Mouse (Mus musculus) liver, adult 2 months (tissue): Measurements from ENCODE around the gene BC048671.

Experiments used
- CTCF ChIP-seq: fragments of 200-500 bp; IDR thresholded peaks from 2 replicates; pipeline ENCODE4 v1.5.1; 2011; ENCODE audit warnings: low read depth, low read length, control low read depth
- POLR2A ChIP-seq: fragments of 200-500 bp; IDR thresholded peaks from 2 replicates; pipeline ENCODE4 v1.6.1; 2011; ENCODE audit warnings: low read length, control low read depth; ENCODE audit not compliant: insufficient read depth; ENCODE audit errors: extremely low read depth

GRCm38 (mm10) chr6:90350011-90350410 lies 49.0 kb downstream of the BC048671 start:
- TF ChIP-seq CTCF, result no peak
- no peak for TF ChIP-seq POLR2A
